Mouse (Mus musculus) embryonic facial prominence, embryonic 15.5 days (tissue): ENCODE measurements around the gene Zc3hc1. TPM values are rescaled to one million over a fixed set of nuclear protein-coding genes. Genes with fewer than 3 reads are reported as not detected.

Experiments
- ATAC-seq: fragments of 200-750 bp; cut with Nextera tagmentation; 2 replicates; pipeline ENCODE4 v1.8.0; 2017; ENCODE audit warnings: low read depth, moderate TSS enrichment; ENCODE audit not compliant: insufficient number of reproducible peaks, low FRiP score, low TSS enrichment
- H3K27ac ChIP-seq: fragments of 300-500 bp; sonication (generic); replicated peaks from 2 replicates; pipeline ENCODE4 v1.5.1; 2015; ENCODE audit warnings: mild to moderate bottlenecking, inconsistent platforms
- H3K27me3 ChIP-seq: fragments of 300-500 bp; sonication (generic); 2 replicates; pipeline ENCODE4 v1.6.1; 2015; ENCODE audit warnings: inconsistent platforms
- H3K36me3 ChIP-seq: fragments of 300-500 bp; sonication (generic); 2 replicates; pipeline ENCODE4 v1.6.1; 2015; ENCODE audit warnings: mild to moderate bottlenecking, inconsistent platforms
- H3K4me1 ChIP-seq: fragments of 300-500 bp; sonication (generic); 2 replicates; pipeline ENCODE4 v1.6.1; 2015; ENCODE audit warnings: inconsistent platforms
- H3K4me2 ChIP-seq: fragments of 300-500 bp; sonication (generic); replicated peaks from 2 replicates; pipeline ENCODE4 v1.6.1; 2015; ENCODE audit warnings: mild to moderate bottlenecking, inconsistent platforms
- H3K4me3 ChIP-seq: fragments of 300-500 bp; sonication (generic); replicated peaks from 2 replicates; pipeline ENCODE4 v1.5.1; 2015; ENCODE audit warnings: mild to moderate bottlenecking, inconsistent platforms
- H3K9ac ChIP-seq: fragments of 300-500 bp; sonication (generic); 2 replicates; pipeline ENCODE4 v1.6.1; 2015; ENCODE audit warnings: inconsistent platforms
- H3K9me3 ChIP-seq: fragments of 300-500 bp; sonication (generic); replicated peaks from 2 replicates; pipeline ENCODE4 v1.6.1; 2016; ENCODE audit warnings: inconsistent platforms
- WGBS: fragments of 180-500 bp; shearing (Covaris S2); methylation state at CpG from one replicate; pipeline ENCODE4 v1.1.7; 2015; 5-methylcytosine and 5-hydroxymethylcytosine counted together
- polyA plus RNA-seq: library from polyadenylated mRNA; unstranded; fragments of >200 nt; fragmentation: Nextera tagmentation; extraction: Ambion mirVana; gene quantifications from 2 replicates; pipeline ENCODE4 v1.2.1, GENCODE M21; 2015

Zc3hc1 gene
- polyA plus RNA-seq, 1 experiment from 2014 or later: 49.5 TPM

GRCm38 (mm10) chr6:30372627-30373369, 18.0 kb downstream of the Zc3hc1 start:
- Histone ChIP-seq H3K9ac (no peak overlapping the region), H3K4me2 (no peak overlapping the region), H3K4me3 (no peak overlapping the region), H3K27ac (no peak overlapping the region), H3K9me3 (no peaks in the 10 kb centered on the region), H3K36me3 (peaks cover 82% of the 10 kb centered on the region), H3K27me3 (no peaks in the 10 kb centered on the region), H3K4me1 (no peaks in the 10 kb centered on the region)
- ATAC-seq: no peak
- WGBS: 93% methylated on average over 17 of the region's 17 CpGs

GRCm38 (mm10) chr6:30369291-30369690, 21.5 kb downstream of the Zc3hc1 start:
- WGBS: 81% methylated on average over 3 of the region's 3 CpGs
- Histone ChIP-seq H3K36me3 (peaks cover 92% of the 10 kb centered on the region), H3K27ac (no peak overlapping the region), H3K9me3 (no peaks in the 10 kb centered on the region), H3K4me2 (no peak overlapping the region), H3K9ac (no peak overlapping the region), H3K4me1 (no peaks in the 10 kb centered on the region), H3K4me3 (no peak overlapping the region), H3K27me3 (no peaks in the 10 kb centered on the region)
- no peak for ATAC-seq

- no peaks in the 10 kb centered on the region for H3K27me3 ChIP-seq
- H3K4me3 ChIP-seq: no peak overlapping the region
- no peak for ATAC-seq
- H3K4me2 ChIP-seq: no peak overlapping the region
- H3K9ac ChIP-seq: no peak overlapping the region
- no peaks in the 10 kb centered on the region for H3K4me1 ChIP-seq
- no peak overlapping the region for H3K27ac ChIP-seq
- H3K36me3 ChIP-seq: peaks cover 43% of the 10 kb centered on the region
- 38% methylated on average over 5 of the region's 5 CpGs for WGBS
- H3K9me3 ChIP-seq: no peaks in the 10 kb centered on the region
These were observed 27.0 kb downstream of the Zc3hc1 start for GRCm38 (mm10) chr6:30363808-30364207.

- ATAC-seq: no peak
- 59% methylated on average over 12 of the region's 12 CpGs for WGBS
- no peak overlapping the region; the same call in 1 of the 2 replicates for H3K27ac ChIP-seq
These were observed 30.9 kb downstream of the Zc3hc1 start for GRCm38 (mm10) chr6:30359762-30360509.

GRCm38 (mm10) chr6:30357561-30358177, 33.2 kb downstream of the Zc3hc1 start:
- no peaks in the 10 kb centered on the region for H3K9me3 ChIP-seq
- H3K36me3 ChIP-seq: no peaks in the 10 kb centered on the region; the same call in 1 of the 2 replicates
- H3K4me1 ChIP-seq: 0 out of 2 replicates have a peak, but pooled peaks cover 3% of the 10 kb centered on the region
- H3K9ac ChIP-seq: no peak overlapping the region
- H3K27ac ChIP-seq: no peak overlapping the region
- 20% methylated on average over 9 of the region's 9 CpGs for WGBS
- no peak for ATAC-seq
- H3K27me3 ChIP-seq: no peaks in the 10 kb centered on the region
- H3K4me2 ChIP-seq: no peak overlapping the region
- no peak overlapping the region for H3K4me3 ChIP-seq

More at GRCm38 (mm10) chr6:30359762-30360509, 30.9 kb downstream of the Zc3hc1 start:
- no peak overlapping the region for H3K4me3 ChIP-seq
- H3K27me3 ChIP-seq: no peaks in the 10 kb centered on the region
- no peak overlapping the region for H3K4me2 ChIP-seq
- H3K36me3 ChIP-seq: peaks cover 7% of the 10 kb centered on the region
- no peaks in the 10 kb centered on the region for H3K9me3 ChIP-seq
- no peaks in the 10 kb centered on the region for H3K4me1 ChIP-seq
- no peak overlapping the region for H3K9ac ChIP-seq

GRCm38 (mm10) chr6:30356680-30357079, 34.1 kb downstream of the Zc3hc1 start:
- Histone ChIP-seq H3K9ac (no peak overlapping the region), H3K36me3 (no peaks in the 10 kb centered on the region; the same call in 1 of the 2 replicates), H3K9me3 (no peaks in the 10 kb centered on the region), H3K27me3 (no peaks in the 10 kb centered on the region), H3K27ac (no peak overlapping the region), H3K4me2 (no peak overlapping the region), H3K4me3 (no peak overlapping the region), H3K4me1 (0 out of 2 replicates have a peak, but pooled peaks cover 3% of the 10 kb centered on the region)
- no peak for ATAC-seq
- 85% methylated on average over 12 of the region's 12 CpGs for WGBS

- H3K9me3 ChIP-seq: no peaks in the 10 kb centered on the region
- H3K4me2 ChIP-seq: no peak overlapping the region
- no peaks in the 10 kb centered on the region for H3K27me3 ChIP-seq
- no peak overlapping the region for H3K9ac ChIP-seq
- no peak overlapping the region for H3K4me3 ChIP-seq
- 0 out of 2 replicates have a peak, but pooled peaks cover 3% of the 10 kb centered on the region for H3K4me1 ChIP-seq
- ATAC-seq: no peak
- WGBS: 84% methylated on average over 5 of the region's 5 CpGs
- H3K36me3 ChIP-seq: no peaks in the 10 kb centered on the region
- no peak overlapping the region for H3K27ac ChIP-seq
These were observed 34.7 kb downstream of the Zc3hc1 start for GRCm38 (mm10) chr6:30356161-30356560.

- WGBS: 79% methylated on average over 8 of the region's 8 CpGs
- H3K4me3 ChIP-seq: no peak overlapping the region
- no peak overlapping the region for H3K9ac ChIP-seq
- no peak overlapping the region for H3K4me2 ChIP-seq
- no peak overlapping the region for H3K27ac ChIP-seq
- no peak for ATAC-seq
- 0 out of 2 replicates have a peak, but pooled peaks cover 3% of the 10 kb centered on the region for H3K4me1 ChIP-seq
- no peaks in the 10 kb centered on the region for H3K27me3 ChIP-seq
- no peaks in the 10 kb centered on the region for H3K36me3 ChIP-seq
- H3K9me3 ChIP-seq: no peaks in the 10 kb centered on the region
These were observed 35.1 kb downstream of the Zc3hc1 start for GRCm38 (mm10) chr6:30355701-30356100.

GRCm38 (mm10) chr6:30354760-30355159, 36.1 kb downstream of the Zc3hc1 start:
- Histone ChIP-seq H3K4me2 (no peak overlapping the region), H3K27ac (no peak overlapping the region), H3K9me3 (no peaks in the 10 kb centered on the region), H3K4me3 (no peak overlapping the region), H3K4me1 (0 out of 2 replicates have a peak, but pooled peaks cover 3% of the 10 kb centered on the region), H3K9ac (no peak overlapping the region), H3K27me3 (no peaks in the 10 kb centered on the region), H3K36me3 (no peaks in the 10 kb centered on the region)
- WGBS: 39% methylated on average over 5 of the region's 5 CpGs
- ATAC-seq: no peak

GRCm38 (mm10) chr6:30353661-30354060, 37.2 kb downstream of the Zc3hc1 start:
- H3K27me3 ChIP-seq: no peaks in the 10 kb centered on the region
- H3K27ac ChIP-seq: no peak overlapping the region
- H3K9ac ChIP-seq: no peak overlapping the region
- H3K36me3 ChIP-seq: no peaks in the 10 kb centered on the region
- 0 out of 2 replicates have a peak, but pooled peaks cover 3% of the 10 kb centered on the region for H3K4me1 ChIP-seq
- no peak for ATAC-seq
- 74% methylated on average over 8 of the region's 8 CpGs for WGBS
- no peak overlapping the region for H3K4me3 ChIP-seq
- no peak overlapping the region for H3K4me2 ChIP-seq
- H3K9me3 ChIP-seq: no peaks in the 10 kb centered on the region

GRCm38 (mm10) chr6:30352762-30353161, 38.1 kb downstream of the Zc3hc1 start:
- 0 out of 2 replicates have a peak, but pooled peaks cover 3% of the 10 kb centered on the region for H3K4me1 ChIP-seq

More at GRCm38 (mm10) chr6:30352762-30353161, 38.1 kb downstream of the Zc3hc1 start:
- Histone ChIP-seq H3K36me3 (no peaks in the 10 kb centered on the region), H3K4me2 (no peak overlapping the region), H3K9ac (no peak overlapping the region), H3K27me3 (no peaks in the 10 kb centered on the region), H3K9me3 (no peaks in the 10 kb centered on the region), H3K4me3 (no peak overlapping the region), H3K27ac (no peak overlapping the region)
- 17% methylated on average over 8 of the region's 8 CpGs for WGBS
- ATAC-seq: no peak
